Mouse (Mus musculus): ENCODE data around the gene E2f6.

E2f6 gene

GRCm38 (mm10) chr12:16799928-16800258 is 10.9 kb upstream of the E2f6 start:
- in situ Hi-C loops (cut with MboI; ENCODE audit: low sequenced_read_pairs) = loop anchor here (10.0 to 25.0 kb wide), 2 partner anchors 85 to 462 kb away; partner anchors contain the start of gene Pdia6

- in situ Hi-C loops (cut with MboI; ENCODE audit: low sequenced_read_pairs) = loop anchor here (25.0 kb wide), 1 partner anchor 462 kb away; the partner anchor contains the start of gene Pdia6
These were observed 10.4 kb upstream of the E2f6 start, which contains the start of gene Greb1 for GRCm38 (mm10) chr12:16800259-16800958. TSS of gene Greb1 (minus strand) at chr12:16800886.

- in situ Hi-C loops (cut with MboI; ENCODE audit: low sequenced_read_pairs) = loop anchor here (25.0 kb wide), 1 partner anchor 461 kb away; the partner anchor contains the start of gene Pdia6
These were observed 9.8 kb upstream of the E2f6 start for GRCm38 (mm10) chr12:16800959-16801315.

- in situ Hi-C loops (cut with MboI; ENCODE audit: low sequenced_read_pairs) = loop anchor here (25.0 kb wide), 1 partner anchor 459 kb away; the partner anchor contains the start of gene Pdia6
These were observed 7.4 kb upstream of the E2f6 start for GRCm38 (mm10) chr12:16803237-16803955.

GRCm38 (mm10) chr12:16803956-16804430 is 6.8 kb upstream of the E2f6 start:
- in situ Hi-C loops (cut with MboI; ENCODE audit: low sequenced_read_pairs) = loop anchor here (25.0 kb wide), 1 partner anchor 458 kb away; the partner anchor contains the start of gene Pdia6

GRCm38 (mm10) chr12:16805511-16805910 is 5.3 kb upstream of the E2f6 start:
- in situ Hi-C loops (cut with MboI; ENCODE audit: low sequenced_read_pairs) = loop anchor here (25.0 kb wide), 1 partner anchor 457 kb away; the partner anchor contains the start of gene Pdia6

- in situ Hi-C loops (cut with MboI; ENCODE audit: low sequenced_read_pairs) = loop anchor here (25.0 kb wide), 1 partner anchor 454 kb away; the partner anchor contains the start of gene Pdia6
These were observed 2.7 kb upstream of the E2f6 start for GRCm38 (mm10) chr12:16808045-16808444.

- in situ Hi-C loops (cut with MboI; ENCODE audit: low sequenced_read_pairs) = loop anchor here (25.0 kb wide), 1 partner anchor 451 kb away; the partner anchor contains the start of gene Pdia6
These were observed 714 bp downstream of the E2f6 start for GRCm38 (mm10) chr12:16811477-16811876.

- in situ Hi-C loops (cut with MboI; ENCODE audit: low sequenced_read_pairs) = loop anchor here (25.0 kb wide), 1 partner anchor 445 kb away; the partner anchor contains the start of gene Pdia6
These were observed 6.4 kb downstream of the E2f6 start for GRCm38 (mm10) chr12:16817147-16817546.

GRCm38 (mm10) chr12:16818513-16818912 is 7.8 kb downstream of the E2f6 start:
- in situ Hi-C loops (cut with MboI; ENCODE audit: low sequenced_read_pairs) = loop anchor here (25.0 kb wide), 1 partner anchor 444 kb away; the partner anchor contains the start of gene Pdia6

- in situ Hi-C loops (cut with MboI; ENCODE audit: low sequenced_read_pairs) = loop anchor here (25.0 kb wide), 1 partner anchor 442 kb away; the partner anchor contains the start of gene Pdia6
These were observed 10.0 kb downstream of the E2f6 start for GRCm38 (mm10) chr12:16820761-16821160.

GRCm38 (mm10) chr12:16822181-16822734 is 11.5 kb downstream of the E2f6 start:
- in situ Hi-C loops (cut with MboI; ENCODE audit: low sequenced_read_pairs) = loop anchor here (25.0 kb wide), 1 partner anchor 440 kb away; the partner anchor contains the start of gene Pdia6

- in situ Hi-C loops (cut with MboI; ENCODE audit: low sequenced_read_pairs) = loop anchor here (25.0 kb wide), 1 partner anchor 439 kb away; the partner anchor contains the start of gene Pdia6
These were observed 12.9 kb downstream of the E2f6 start for GRCm38 (mm10) chr12:16823701-16824100.

GRCm38 (mm10) chr12:16828505-16828904 is 17.7 kb downstream of the E2f6 start:
- in situ Hi-C loops (cut with MboI; ENCODE audit: low sequenced_read_pairs) = no loop called here

GRCm38 (mm10) chr12:16829785-16830184 is 19.0 kb downstream of the E2f6 start:
- in situ Hi-C loops (cut with MboI; ENCODE audit: low sequenced_read_pairs) = no loop called here

GRCm38 (mm10) chr12:16831071-16831470 is 20.3 kb downstream of the E2f6 start:
- in situ Hi-C loops (cut with MboI; ENCODE audit: low sequenced_read_pairs) = no loop called here

- in situ Hi-C loops (cut with MboI; ENCODE audit: low sequenced_read_pairs) = no loop called here
These were observed 23.9 kb downstream of the E2f6 start for GRCm38 (mm10) chr12:16834701-16835100.

GRCm38 (mm10) chr12:16836188-16836587 is 25.4 kb downstream of the E2f6 start:
- in situ Hi-C loops (cut with MboI; ENCODE audit: low sequenced_read_pairs) = no loop called here

- in situ Hi-C loops (cut with MboI; ENCODE audit: low sequenced_read_pairs) = no loop called here
These were observed 27.0 kb downstream of the E2f6 start for GRCm38 (mm10) chr12:16837766-16838165.

GRCm38 (mm10) chr12:16840842-16841782 is 30.3 kb downstream of the E2f6 start:
- in situ Hi-C loops (cut with MboI; ENCODE audit: low sequenced_read_pairs) = no loop called here

Data from CH12F3 (cell line).